Mouse (Mus musculus) lung, postnatal 36 days (tissue): ENCODE measurements around the gene Gm16506.
"Not testable (repeated sequence)": the region's sequence is repeated elsewhere in the genome, so short reads cannot be mapped to it uniquely, and the experiment has no call there.

ENCODE experiments used
- DNase-seq: peaks from one replicate; pipeline ENCODE4 v3.0.0; 2022; ENCODE audit warnings: mixed read lengths

The Gm16506 gene

DNA sequence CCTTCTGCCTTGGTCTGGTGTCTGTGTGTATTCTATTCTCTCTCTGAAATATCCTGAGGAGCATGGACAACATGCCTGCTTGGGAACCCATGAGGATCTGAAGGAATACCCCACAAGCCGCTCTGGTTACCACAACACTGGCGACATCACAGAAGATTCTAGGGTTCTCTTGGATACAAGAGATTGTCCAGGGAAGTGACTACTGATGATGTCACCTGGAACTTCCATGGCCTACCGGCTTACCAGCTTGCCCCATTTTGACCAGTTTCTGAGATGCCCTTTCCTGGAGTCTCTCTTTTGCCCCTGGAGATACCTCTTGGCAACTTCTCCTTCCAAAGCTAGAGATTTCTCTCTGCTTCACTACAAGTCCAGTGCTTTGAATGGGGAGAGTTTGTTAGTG is at the start of gene Gm16506:
Gene Gm16506, minus strand, starts transcription at position 101 of the 400 bp plus-strand sequence.
- DNase-seq: not testable (repeated sequence)

DNA sequence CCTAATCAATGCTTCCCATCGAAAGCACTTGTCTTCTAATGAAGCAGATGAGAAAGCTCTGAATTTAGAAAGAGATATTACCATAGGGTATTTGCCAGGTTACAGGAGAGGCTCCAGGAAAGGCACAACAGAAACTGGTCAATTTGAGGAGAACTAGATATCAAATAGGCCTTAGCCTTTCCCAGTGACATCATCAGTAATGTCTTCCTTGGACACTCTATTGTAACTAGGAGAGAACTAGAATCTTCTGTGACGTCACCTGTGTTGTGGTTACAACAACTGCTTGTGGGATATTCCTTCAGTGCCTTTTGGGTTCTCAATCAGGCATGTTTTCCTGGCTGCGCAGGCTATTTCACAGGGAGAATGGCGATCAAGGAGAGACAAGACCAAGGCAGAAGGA is 20.3 kb upstream of the Gm16506 start, which contains the start of gene Gm6526:
Gene Gm6526, plus strand, starts transcription at position 301 of the 400 bp plus-strand sequence.
- DNase-seq: not testable (repeated sequence)

DNA sequence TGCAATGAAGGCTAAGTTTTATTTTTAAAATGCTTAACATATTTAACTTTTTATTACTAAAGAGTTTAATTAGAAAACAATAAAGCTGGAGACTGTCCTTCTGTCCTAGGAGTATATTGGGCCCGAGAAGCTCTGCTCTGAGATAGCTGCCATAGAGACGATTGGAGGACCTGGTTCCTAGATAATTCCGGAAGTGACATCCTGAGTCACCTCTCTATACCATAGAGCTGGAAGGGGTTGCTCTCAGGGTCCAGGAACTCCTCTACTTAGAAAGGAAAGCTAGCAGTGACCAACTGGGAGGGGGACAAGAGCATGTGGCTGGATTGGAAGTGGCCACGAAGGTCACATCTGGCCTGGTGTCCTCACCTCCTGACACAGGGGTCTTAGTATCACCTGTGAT is 29.7 kb downstream of the Gm16506 start, which contains the start of gene Gm7324:
Gene Gm7324, plus strand, starts transcription at position 208 of the 400 bp plus-strand sequence.
- DNase-seq: not testable (repeated sequence)

DNA sequence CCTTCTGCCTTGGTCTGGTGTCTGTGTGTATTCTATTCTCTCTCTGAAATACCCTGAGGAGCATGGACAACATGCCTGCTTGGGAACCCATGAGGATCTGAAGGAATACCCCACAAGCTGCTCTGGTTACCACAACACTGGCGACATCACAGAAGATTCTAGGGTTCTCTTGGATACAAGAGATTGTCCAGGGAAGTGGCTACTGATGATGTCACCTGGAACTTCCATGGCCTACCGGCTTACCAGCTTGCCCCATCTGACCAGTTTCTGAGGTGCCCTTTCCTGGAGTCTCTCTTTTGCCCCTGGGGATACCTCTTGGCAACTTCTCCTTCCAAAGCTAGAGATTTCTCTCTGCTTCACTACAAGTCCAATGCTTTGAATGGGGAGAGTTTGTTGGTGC is 50.2 kb downstream of the Gm16506 start, which contains the start of gene Gm8165:
Gene Gm8165, minus strand, starts transcription at position 101 of the 400 bp plus-strand sequence.
- DNase-seq: not testable (repeated sequence)
